Mouse (Mus musculus): ENCODE results near the gene Polr2g. TPM values are rescaled to one million over a fixed set of nuclear protein-coding genes. Genes with fewer than 3 reads are reported as not detected.
"Not testable (repeated sequence)": the region's sequence is repeated elsewhere in the genome, so short reads cannot be mapped to it uniquely, and the experiment has no call there.

The Polr2g gene
- total RNA-seq (2021) = 100 to 1,000 TPM; 106 to 107 TPM
- long read RNA-seq, experiment 1, transcript Polr2g-202 (7 exons, 833 nt) = minor isoform, 13 of 87 reads
- long read RNA-seq, experiment 1, transcript Polr2g-201 (8 exons, 890 nt) = major isoform, 68 of 87 reads
- long read RNA-seq, experiment 1, partial matches to known transcripts = 1 of 87 reads
- long read RNA-seq, experiment 1, other reads (novel, unspliced or antisense) = 5 of 87 reads
- long read RNA-seq, experiment 2, transcript Polr2g-201 (8 exons, 890 nt) = major isoform, 42 of 54 reads
- long read RNA-seq, experiment 2, transcript Polr2g-202 (7 exons, 833 nt) = minor isoform, 10 of 54 reads
- long read RNA-seq, experiment 2, partial matches to known transcripts = 1 of 54 reads
- long read RNA-seq, experiment 2, other reads (novel, unspliced or antisense) = 1 of 54 reads

GRCm38 (mm10) chr19:8798264-8798946 is at the start of gene Polr2g:
Gene Polr2g (minus strand): TSS chr19:8798577.
- DNase-seq (ENCODE audit: low spot score in 2 of 2) = peak; percentile 84 to 89

GRCm38 (mm10) chr19:8844371-8845129 is 46.2 kb upstream of the Polr2g start:
- peak; percentile 76 to 88 for DNase-seq (ENCODE audit: low spot score in 2 of 2)

- no peak for DNase-seq (ENCODE audit: low spot score in 2 of 2)
These were observed 44.6 kb upstream of the Polr2g start for GRCm38 (mm10) chr19:8842961-8843360.

- no peak for DNase-seq (ENCODE audit: low spot score in 2 of 2)
These were observed 42.6 kb upstream of the Polr2g start for GRCm38 (mm10) chr19:8841012-8841411.

GRCm38 (mm10) chr19:8839908-8840791 is 41.8 kb upstream of the Polr2g start:
- DNase-seq (ENCODE audit: low spot score in 2 of 2) = peak; percentile 64 to 77

- DNase-seq (ENCODE audit: low spot score in 2 of 2) = peak; percentile 80 to 86
These were observed 40.9 kb upstream of the Polr2g start, which contains the start of gene Gng3 for GRCm38 (mm10) chr19:8839103-8839907. Gene Gng3 (minus strand): TSS chr19:8839194.

GRCm38 (mm10) chr19:8838041-8838730 is 39.8 kb upstream of the Polr2g start:
- DNase-seq (ENCODE audit: low spot score in 2 of 2) = peak; percentile 46 to 47

GRCm38 (mm10) chr19:8837251-8837791 is 38.9 kb upstream of the Polr2g start, which contains the start of gene Bscl2:
Gene Bscl2 (plus strand): TSS chr19:8837467.
- peak; percentile 81 to 87 for DNase-seq (ENCODE audit: low spot score in 2 of 2)

GRCm38 (mm10) chr19:8836327-8836726 is 38.0 kb upstream of the Polr2g start:
- not testable (repeated sequence) for DNase-seq (ENCODE audit: low spot score in 2 of 2)

- no peak for DNase-seq (ENCODE audit: low spot score in 2 of 2)
These were observed 34.6 kb upstream of the Polr2g start for GRCm38 (mm10) chr19:8832971-8833370.

- DNase-seq (ENCODE audit: low spot score in 2 of 2) = no peak
These were observed 32.9 kb upstream of the Polr2g start for GRCm38 (mm10) chr19:8831262-8831661.

GRCm38 (mm10) chr19:8830664-8831063 is 32.3 kb upstream of the Polr2g start:
- no peak for DNase-seq (ENCODE audit: low spot score in 2 of 2)

- DNase-seq (ENCODE audit: low spot score in 2 of 2) = no peak
These were observed 31.3 kb upstream of the Polr2g start, which contains the start of gene AC129217.1 for GRCm38 (mm10) chr19:8829660-8830059. Gene AC129217.1 (plus strand): TSS chr19:8829773.

- DNase-seq (ENCODE audit: low spot score in 2 of 2) = no peak
These were observed 24.3 kb upstream of the Polr2g start for GRCm38 (mm10) chr19:8822696-8823095.

- DNase-seq (ENCODE audit: low spot score in 2 of 2) = no peak
These were observed 22.8 kb upstream of the Polr2g start for GRCm38 (mm10) chr19:8821146-8821545.

GRCm38 (mm10) chr19:8820424-8820956 is 22.1 kb upstream of the Polr2g start:
- peak in 1 of 2 experiments; percentile 26 for DNase-seq (ENCODE audit: low spot score in 2 of 2)

GRCm38 (mm10) chr19:8819596-8820423 is 21.4 kb upstream of the Polr2g start, which contains the start of gene Hnrnpul2:
Gene Hnrnpul2 (plus strand): TSS chr19:8820010.
- peak; percentile 98 for DNase-seq (ENCODE audit: low spot score in 2 of 2)
